ENCODE assay signal across 15 mouse cellular contexts in genomic region chr1:152791269-152791668, GRCm38 (mm10). TPM values are rescaled to one million over a fixed set of nuclear protein-coding genes. Genes with fewer than 3 reads are reported as not detected.
A peak's percentile ranks its signal among the peaks of the same experiment; 100 is the strongest.
DNase-seq lines count a peak whose midpoint lies in the region; ATAC-seq lines count a peak whose summit lies in the region.
"Had no signal": no experiment of that assay in that cellular context is flagged by ENCODE, and none has a peak within 500 bp of the region (broad histone marks: within the 10 kb centered on the region; RNA-seq: fewer than 3 reads in every experiment).

No protein-coding gene starts in this region.

- peak overlapping the region; percentile 34 for H3K27ac ChIP-seq in heart, embryonic 16.5 days (ENCODE audit: low read length)
- H3K27ac ChIP-seq in neural tube, embryonic 15.5 days (replicated peaks), result no peak overlapping the region
- H3K27ac ChIP-seq: embryonic facial prominence, embryonic 15.5 days had no signal

- H3K9ac ChIP-seq in heart, embryonic 16.5 days (ENCODE audit: low read length), result no peak overlapping the region
- no peak overlapping the region for H3K9ac ChIP-seq in neural tube, embryonic 15.5 days (replicated peaks)
- H3K9ac ChIP-seq: embryonic facial prominence, embryonic 15.5 days; forebrain, postnatal 0 days had no signal

- peaks cover 12% of the 10 kb centered on the region for H3K4me1 ChIP-seq in heart, embryonic 16.5 days (ENCODE audit: control insufficient read depth, insufficient read depth, low read length)
- peaks cover 15% of the 10 kb centered on the region for H3K4me1 ChIP-seq in neural tube, embryonic 15.5 days
- H3K4me1 ChIP-seq: embryonic facial prominence, embryonic 15.5 days had no signal

- 0 out of 2 replicates have a peak, but pooled peaks have one; percentile 45 for ATAC-seq in heart, embryonic 16.5 days (replicated peaks; ENCODE audit: extremely low read depth, insufficient read depth, low FRiP score)
- no peak for ATAC-seq in neural tube, embryonic 15.5 days (ENCODE audit: low FRiP score)
- ATAC-seq: forebrain, postnatal 0 days had no signal

- DNase-seq in heart, adult 11 months, result no peak
- DNase-seq in neural tube, embryonic 10.5 days (ENCODE audit: extremely low spot score, low spot score), result peak; percentile 56
- peak; percentile 63 for DNase-seq in embryo, embryonic 10.5 days (ENCODE audit: low spot score)
- DNase-seq in yolk sac, embryonic 10.5 days (ENCODE audit: low spot score), result peak; percentile 66
- no peak for DNase-seq in urinary bladder, postnatal 10 days (ENCODE audit: low spot score)
- DNase-seq: cerebellum, adult 18-20 months; forebrain, postnatal 0 days; layer of hippocampus, postnatal 36 days; thymus, postnatal 14 days had no signal

- WGBS in heart, embryonic 16.5 days, result 40% methylated on average over 4 of the region's 4 CpGs
- WGBS in neural tube, embryonic 15.5 days, result 10% methylated on average over 4 of the region's 4 CpGs

- H3K4me3 ChIP-seq in heart, embryonic 16.5 days (ENCODE audit: low read length), result no peak overlapping the region
- no peak overlapping the region for H3K4me3 ChIP-seq in neural tube, embryonic 15.5 days (replicated peaks)
- H3K4me3 ChIP-seq: embryonic facial prominence, embryonic 15.5 days; myocyte had no signal

- H3K36me3 ChIP-seq in heart, embryonic 16.5 days (ENCODE audit: control insufficient read depth, insufficient read depth), result no peaks in the 10 kb centered on the region
- H3K36me3 ChIP-seq in neural tube, embryonic 15.5 days, result no peaks in the 10 kb centered on the region
- H3K36me3 ChIP-seq: embryonic facial prominence, embryonic 15.5 days had no signal

- H3K4me2 ChIP-seq in heart, embryonic 16.5 days (ENCODE audit: low read depth, low read length), result no peak overlapping the region
- H3K4me2 ChIP-seq in neural tube, embryonic 15.5 days, result no peak overlapping the region
- H3K4me2 ChIP-seq: embryonic facial prominence, embryonic 15.5 days had no signal

- peaks cover 3% of the 10 kb centered on the region; the same call in 1 of the 2 replicates for H3K9me3 ChIP-seq in heart, embryonic 16.5 days (replicated peaks; ENCODE audit: control insufficient read depth, low read length)
- no peaks in the 10 kb centered on the region for H3K9me3 ChIP-seq in neural tube, embryonic 15.5 days (replicated peaks)
- H3K9me3 ChIP-seq: embryonic facial prominence, embryonic 15.5 days had no signal

- no peaks in the 10 kb centered on the region for H3K27me3 ChIP-seq in heart, embryonic 16.5 days (ENCODE audit: control insufficient read depth, insufficient read depth, low read length)
- H3K27me3 ChIP-seq in neural tube, embryonic 15.5 days (replicated peaks), result no peaks in the 10 kb centered on the region
- H3K27me3 ChIP-seq: embryonic facial prominence, embryonic 15.5 days had no signal

RNA-seq across cellular contexts. Expression of gene Ncf2, which starts 8.7 kb away (rescaled TPM):
- 4.0 and 6.1 TPM in 2 replicates for polyA plus RNA-seq in heart, embryonic 16.5 days (2015; fragmentation: Nextera tagmentation; extraction: Ambion mirVana)
- 3.4 and 6.2 TPM in 2 replicates for polyA plus RNA-seq in neural tube, embryonic 15.5 days (2015; fragmentation: Nextera tagmentation; extraction: Ambion mirVana)

RNA-seq across cellular contexts. Expression of gene Arpc5, which starts 24.9 kb away (rescaled TPM):
- polyA plus RNA-seq in heart, embryonic 16.5 days (2015; fragmentation: Nextera tagmentation; extraction: Ambion mirVana), result 196 and 229 TPM in 2 replicates
- polyA plus RNA-seq in neural tube, embryonic 15.5 days (2015; fragmentation: Nextera tagmentation; extraction: Ambion mirVana), result 248 and 252 TPM in 2 replicates

RNA-seq across cellular contexts. Expression of gene Rgl1, which starts 25.1 kb away (rescaled TPM):
- polyA plus RNA-seq in heart, embryonic 16.5 days (2015; fragmentation: Nextera tagmentation; extraction: Ambion mirVana), result 60.1 and 61.0 TPM in 2 replicates
- polyA plus RNA-seq in neural tube, embryonic 15.5 days (2015; fragmentation: Nextera tagmentation; extraction: Ambion mirVana), result 18.8 and 24.2 TPM in 2 replicates

RNA-seq across cellular contexts. Expression of gene Apobec4, which starts 40.9 kb away (rescaled TPM):
- polyA plus RNA-seq in heart, embryonic 16.5 days (2015; fragmentation: Nextera tagmentation; extraction: Ambion mirVana), result not detected in 2 replicates
- polyA plus RNA-seq in neural tube, embryonic 15.5 days (2015; fragmentation: Nextera tagmentation; extraction: Ambion mirVana), result 0.09 TPM in 1 of 2 replicates, not detected in the other
- polyA plus RNA-seq: gonadal fat pad, adult 2 months; liver, embryonic 11.5 days; myocyte had no signal

Comparison
In these comparisons a context has a peak if more than half of its experiments do, and no peak if none do; other contexts are left out.
1. DNase-seq: peak in neural tube, embryonic 10.5 days (single experiment), embryo, embryonic 10.5 days (single experiment) and yolk sac, embryonic 10.5 days (single experiment); none in heart, adult 11 months (single experiment) and urinary bladder, postnatal 10 days (single experiment).